Mouse (Mus musculus): ENCODE measurements at regions not wholly inside any gene's neighbourhood (a gene's known extent, or its start where the extent isn't known, plus 50 kb on each side); places are given as distances from the start of the nearest gene placed in this dataset.

GRCm38 (mm10) chr6:31307047-31307633 lies 91.4 kb upstream of the Mkln1 start:
- Histone ChIP-seq H3K36me3 (ENCODE audit: control insufficient read depth, insufficient read depth) (no peaks in the 10 kb centered on the region), H3K79me2 (ENCODE audit: control insufficient read depth, insufficient read depth) (no peaks in the 10 kb centered on the region)

GRCm38 (mm10) chr6:31307899-31308298 lies 90.6 kb upstream of the Mkln1 start:
- no peak for TF ChIP-seq MAX (IDR thresholded peaks at IDR 0.05)
- no peak for TF ChIP-seq USF1 (IDR thresholded peaks at IDR 0.05; ENCODE audit: low read depth)
- TF ChIP-seq FOSL1 (IDR thresholded peaks at IDR 0.05; ENCODE audit: insufficient read depth, low read length, poor library complexity, severe bottlenecking): no peak
- no peak for TF ChIP-seq CEBPB (IDR thresholded peaks at IDR 0.05; ENCODE audit: low read depth)
- TF ChIP-seq MYOG (IDR thresholded peaks at IDR 0.05; ENCODE audit: control insufficient read depth, extremely low read depth, insufficient read length): no peak
- TF ChIP-seq CTCF (IDR thresholded peaks at IDR 0.05; ENCODE audit: control insufficient read depth, insufficient read depth, insufficient read length): no peak
- TF ChIP-seq MYOD1 (IDR thresholded peaks at IDR 0.05; ENCODE audit: control insufficient read depth, insufficient read length, low read depth): no peak
- H3K79me3 ChIP-seq (ENCODE audit: low read depth): no peaks in the 10 kb centered on the region
- no peaks in the 10 kb centered on the region for H3K79me2 ChIP-seq (ENCODE audit: control insufficient read depth, insufficient read depth)
- H3ac ChIP-seq (ENCODE audit: control insufficient read depth, insufficient read length, low read depth): no peak overlapping the region
- H3K4me3 ChIP-seq (ENCODE audit: insufficient read depth, poor library complexity, severe bottlenecking): no peak overlapping the region
- H3K36me3 ChIP-seq (ENCODE audit: control insufficient read depth, insufficient read depth): no peaks in the 10 kb centered on the region
- no peaks in the 10 kb centered on the region for H3K27me3 ChIP-seq (ENCODE audit: control insufficient read depth, insufficient read depth, insufficient read length)

More at GRCm38 (mm10) chr6:31307047-31307633, 91.4 kb upstream of the Mkln1 start:
- TF ChIP-seq MAX (IDR thresholded peaks at IDR 0.05) (no peak), USF1 (IDR thresholded peaks at IDR 0.05; ENCODE audit: low read depth) (no peak)
- Histone ChIP-seq H3ac (ENCODE audit: control insufficient read depth, insufficient read length, low read depth) (no peak overlapping the region), H3K4me3 (ENCODE audit: insufficient read depth, poor library complexity, severe bottlenecking) (no peak overlapping the region), H3K79me3 (ENCODE audit: low read depth) (no peaks in the 10 kb centered on the region), H3K27me3 (ENCODE audit: control insufficient read depth, insufficient read depth, insufficient read length) (no peaks in the 10 kb centered on the region)

GRCm38 (mm10) chr6:31310660-31311059 lies 87.9 kb upstream of the Mkln1 start:
- Histone ChIP-seq H3K79me2 (ENCODE audit: control insufficient read depth, insufficient read depth) (no peaks in the 10 kb centered on the region), H3K27me3 (ENCODE audit: control insufficient read depth, insufficient read depth, insufficient read length) (no peaks in the 10 kb centered on the region), H3ac (ENCODE audit: control insufficient read depth, insufficient read length, low read depth) (no peak overlapping the region), H3K79me3 (ENCODE audit: low read depth) (no peaks in the 10 kb centered on the region), H3K36me3 (ENCODE audit: control insufficient read depth, insufficient read depth) (no peaks in the 10 kb centered on the region), H3K4me3 (ENCODE audit: insufficient read depth, poor library complexity, severe bottlenecking) (no peak overlapping the region)
- TF ChIP-seq MYOG (IDR thresholded peaks at IDR 0.05; ENCODE audit: control insufficient read depth, extremely low read depth, insufficient read length): no peak

- Histone ChIP-seq H3K27me3 (ENCODE audit: control insufficient read depth, insufficient read depth, insufficient read length) (no peaks in the 10 kb centered on the region), H3ac (ENCODE audit: control insufficient read depth, insufficient read length, low read depth) (no peak overlapping the region), H3K79me2 (ENCODE audit: control insufficient read depth, insufficient read depth) (no peaks in the 10 kb centered on the region), H3K79me3 (ENCODE audit: low read depth) (no peaks in the 10 kb centered on the region), H3K36me3 (ENCODE audit: control insufficient read depth, insufficient read depth) (no peaks in the 10 kb centered on the region), H3K4me3 (ENCODE audit: insufficient read depth, poor library complexity, severe bottlenecking) (no peak overlapping the region)
- TF ChIP-seq FOSL1 (IDR thresholded peaks at IDR 0.05; ENCODE audit: insufficient read depth, low read length, poor library complexity, severe bottlenecking) (no peak), MYOD1 (IDR thresholded peaks at IDR 0.05; ENCODE audit: control insufficient read depth, insufficient read length, low read depth) (no peak), USF1 (IDR thresholded peaks at IDR 0.05; ENCODE audit: low read depth) (no peak), MYOG (IDR thresholded peaks at IDR 0.05; ENCODE audit: control insufficient read depth, extremely low read depth, insufficient read length) (no peak), CTCF (IDR thresholded peaks at IDR 0.05; ENCODE audit: control insufficient read depth, insufficient read depth, insufficient read length) (no peak), CEBPB (IDR thresholded peaks at IDR 0.05; ENCODE audit: low read depth) (no peak), MAX (IDR thresholded peaks at IDR 0.05) (no peak)
Measured at GRCm38 (mm10) chr6:31313869-31314470, 84.6 kb upstream of the Mkln1 start.

- Histone ChIP-seq H3K4me3 (ENCODE audit: insufficient read depth, poor library complexity, severe bottlenecking) (no peak overlapping the region), H3K36me3 (ENCODE audit: control insufficient read depth, insufficient read depth) (no peaks in the 10 kb centered on the region), H3K79me2 (ENCODE audit: control insufficient read depth, insufficient read depth) (no peaks in the 10 kb centered on the region), H3K27me3 (ENCODE audit: control insufficient read depth, insufficient read depth, insufficient read length) (no peaks in the 10 kb centered on the region), H3ac (ENCODE audit: control insufficient read depth, insufficient read length, low read depth) (no peak overlapping the region), H3K79me3 (ENCODE audit: low read depth) (no peaks in the 10 kb centered on the region)
- TF ChIP-seq MYOD1 (IDR thresholded peaks at IDR 0.05; ENCODE audit: control insufficient read depth, insufficient read length, low read depth) (no peak), FOSL1 (IDR thresholded peaks at IDR 0.05; ENCODE audit: insufficient read depth, low read length, poor library complexity, severe bottlenecking) (no peak), CTCF (IDR thresholded peaks at IDR 0.05; ENCODE audit: control insufficient read depth, insufficient read depth, insufficient read length) (no peak), MAX (IDR thresholded peaks at IDR 0.05) (no peak)
Measured at GRCm38 (mm10) chr6:31317741-31318225, 80.8 kb upstream of the Mkln1 start.

- H3K27me3 ChIP-seq (ENCODE audit: control insufficient read depth, insufficient read depth, insufficient read length): no peaks in the 10 kb centered on the region
- no peak overlapping the region for H3K4me3 ChIP-seq (ENCODE audit: insufficient read depth, poor library complexity, severe bottlenecking)
- H3ac ChIP-seq (ENCODE audit: control insufficient read depth, insufficient read length, low read depth): no peak overlapping the region
- no peaks in the 10 kb centered on the region for H3K79me2 ChIP-seq (ENCODE audit: control insufficient read depth, insufficient read depth)
- H3K36me3 ChIP-seq (ENCODE audit: control insufficient read depth, insufficient read depth): no peaks in the 10 kb centered on the region
- no peaks in the 10 kb centered on the region for H3K79me3 ChIP-seq (ENCODE audit: low read depth)
- TF ChIP-seq MYOD1 (IDR thresholded peaks at IDR 0.05; ENCODE audit: control insufficient read depth, insufficient read length, low read depth) (no peak), FOSL1 (IDR thresholded peaks at IDR 0.05; ENCODE audit: insufficient read depth, low read length, poor library complexity, severe bottlenecking) (no peak), USF1 (IDR thresholded peaks at IDR 0.05; ENCODE audit: low read depth) (no peak), MYOG (IDR thresholded peaks at IDR 0.05; ENCODE audit: control insufficient read depth, extremely low read depth, insufficient read length) (no peak), CTCF (IDR thresholded peaks at IDR 0.05; ENCODE audit: control insufficient read depth, insufficient read depth, insufficient read length) (no peak), CEBPB (IDR thresholded peaks at IDR 0.05; ENCODE audit: low read depth) (no peak), MAX (IDR thresholded peaks at IDR 0.05) (no peak)
Measured at GRCm38 (mm10) chr6:31318506-31318905, 80.0 kb upstream of the Mkln1 start.

Measured in C2C12 (cell line).